ENCODE assay signal across 7 mouse cellular contexts in the genomic region with DNA sequence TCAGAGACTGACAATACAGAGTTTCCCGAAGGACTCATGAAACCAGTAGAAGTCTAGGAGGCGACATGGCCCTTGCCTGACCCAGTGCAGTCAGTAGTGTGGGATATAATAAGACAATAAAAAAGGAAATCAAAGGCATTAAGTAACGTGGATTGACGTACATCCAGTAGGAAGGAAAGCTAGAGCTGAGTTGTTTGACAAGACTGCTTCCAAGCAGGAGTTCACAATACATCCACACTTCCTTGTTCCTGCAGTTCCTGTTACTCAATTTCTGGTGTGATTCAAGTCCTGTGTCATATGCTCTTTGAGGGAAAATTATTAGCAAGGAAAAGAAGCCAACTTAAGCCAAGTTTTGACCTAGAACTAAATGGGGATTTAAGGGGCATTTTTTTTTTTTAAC. TPM values are rescaled to one million over a fixed set of nuclear protein-coding genes. Genes with fewer than 3 reads are reported as not detected.
DNase-seq lines count a peak whose midpoint lies in the region; ATAC-seq and TF ChIP-seq lines count a peak whose summit lies in the region.

No protein-coding gene starts in this region.

- H3K27me3 ChIP-seq in E14TG2a.4 (ENCODE audit: insufficient read depth, low read length): peaks cover 6% of the 10 kb centered on the region; the same call in 1 of the 2 replicates
- H3K27me3 ChIP-seq in hindbrain, embryonic 13.5 days: 0 out of 2 replicates have a peak, but pooled peaks cover 4% of the 10 kb centered on the region

- intact Hi-C loops in gastrocnemius, postnatal 36 days (cut with DNase I): loop anchor here (5.0 kb wide), 1 partner anchor 37 kb away; a partner anchor contains a TSS

- H3K27ac ChIP-seq in cortical plate, adult 2 months (ENCODE audit: insufficient read depth, low read length): no peak overlapping the region
- no peak overlapping the region for H3K27ac ChIP-seq in hindbrain, embryonic 13.5 days

- no peak for TF ChIP-seq CTCF in E14TG2a.4 (conservative IDR thresholded peaks at IDR 0.05; ENCODE audit: low read length)
- no peak for TF ChIP-seq CTCF in cortical plate, adult 2 months (IDR thresholded peaks at IDR 0.05; ENCODE audit: extremely low read depth, insufficient read depth, low read length)

- no peak for ATAC-seq in hindbrain, embryonic 13.5 days (ENCODE audit: low FRiP score)

- peak; percentile 22 for DNase-seq in lung, postnatal 36 days
- no peak for DNase-seq in layer of hippocampus, postnatal 10 days (ENCODE audit: low spot score in 2 of 2)
- no peak for DNase-seq in frontal cortex, postnatal 14 days (ENCODE audit: low spot score in 2 of 2)
- DNase-seq in gastrocnemius, postnatal 36 days: no peak

- H3K4me1 ChIP-seq in E14TG2a.4 (replicated peaks; ENCODE audit: low read depth, low read length): peaks cover 54% of the 10 kb centered on the region
- peaks cover 9% of the 10 kb centered on the region for H3K4me1 ChIP-seq in cortical plate, adult 2 months (ENCODE audit: control insufficient read depth, insufficient read depth, low read length)
- H3K4me1 ChIP-seq in hindbrain, embryonic 13.5 days (replicated peaks): peaks cover 34% of the 10 kb centered on the region

- H3K4me3 ChIP-seq in E14TG2a.4 (replicated peaks; ENCODE audit: low read length): 0 out of 2 replicates have a peak overlapping the region, but pooled peaks have one; percentile 99
- H3K4me3 ChIP-seq in cortical plate, adult 2 months (ENCODE audit: insufficient read depth, low read length): peak overlapping the region; percentile 90; the same call in 1 of the 2 replicates
- peak overlapping the region; percentile 70; the same call in 1 of the 2 replicates for H3K4me3 ChIP-seq in hindbrain, embryonic 13.5 days

- 72% methylated on average over 4 of the region's 4 CpGs for WGBS in hindbrain, embryonic 13.5 days

- H3K36me3 ChIP-seq in E14TG2a.4 (ENCODE audit: insufficient read depth, low read length): peaks cover 22% of the 10 kb centered on the region
- no peaks in the 10 kb centered on the region for H3K36me3 ChIP-seq in hindbrain, embryonic 13.5 days

- no peak for TF ChIP-seq POLR2A in cortical plate, adult 2 months (IDR thresholded peaks at IDR 0.05; ENCODE audit: extremely low read depth, insufficient read depth, low read length)

- H3K9me3 ChIP-seq in E14TG2a.4 (ENCODE audit: low read length): no peaks in the 10 kb centered on the region
- no peaks in the 10 kb centered on the region for H3K9me3 ChIP-seq in hindbrain, embryonic 13.5 days

- H3K4me2 ChIP-seq in hindbrain, embryonic 13.5 days: peak overlapping the region; percentile 78

- peak overlapping the region; percentile 80 for H3K9ac ChIP-seq in hindbrain, embryonic 13.5 days

RNA-seq across cellular contexts. Expression of a gene that starts 2.1 kb away (rescaled TPM):
- 32.3 and 32.5 TPM in 2 replicates for polyA plus RNA-seq in cortical plate, adult 2 months (2012; rRNA removed)
- polyA plus RNA-seq in hindbrain, embryonic 13.5 days (2015; fragmentation: Nextera tagmentation; extraction: Ambion mirVana): 17.8 and 18.6 TPM in 2 replicates
- 10 to 100 TPM; 61.3 to 62.6 TPM for total RNA-seq in layer of hippocampus, postnatal 10 days (2021)
- 10 to 100 TPM; 16.3 to 17.4 TPM for total RNA-seq in gastrocnemius, postnatal 36 days (2021)

RNA-seq across cellular contexts. Expression of a gene that starts 30.6 kb away (rescaled TPM):
- 0.08 TPM in 1 of 2 replicates, not detected in the other for polyA plus RNA-seq in cortical plate, adult 2 months (2012; rRNA removed)
- not detected in 2 replicates for polyA plus RNA-seq in hindbrain, embryonic 13.5 days (2015; fragmentation: Nextera tagmentation; extraction: Ambion mirVana)
- not detected for total RNA-seq in layer of hippocampus, postnatal 10 days (2021)
- total RNA-seq in gastrocnemius, postnatal 36 days (2021): under 1 TPM; 0.27 to 0.31 TPM

RNA-seq across cellular contexts. Expression of a gene that starts 37.5 kb away (rescaled TPM):
- 22.8 and 23.8 TPM in 2 replicates for polyA plus RNA-seq in cortical plate, adult 2 months (2012; rRNA removed)
- 24.5 and 26.0 TPM in 2 replicates for polyA plus RNA-seq in hindbrain, embryonic 13.5 days (2015; fragmentation: Nextera tagmentation; extraction: Ambion mirVana)
- 10 to 100 TPM; 51.7 TPM for total RNA-seq in layer of hippocampus, postnatal 10 days (2021)
- 1 to 10 TPM; 7.4 to 8.5 TPM for total RNA-seq in gastrocnemius, postnatal 36 days (2021)

Comparison
In these comparisons a context has a peak if more than half of its experiments do, and no peak if none do; other contexts are left out.
1. RNA of a gene that starts 37.5 kb away (total RNA-seq): 51.7 TPM in layer of hippocampus, postnatal 10 days; 7.4 to 8.5 TPM in gastrocnemius, postnatal 36 days; every median in the first group is over 4 times any median in the second.
2. Peak in every context shown above with its lines, with median percentiles within 50 percentile points of each other: H3K4me3 ChIP-seq.